In genomic region chr7:40831583-40831982, GRCm38 (mm10) we compare ENCODE assay signal across 10 mouse cellular contexts.
"Had no signal": no experiment of that assay in that cellular context is flagged by ENCODE, and none has a peak within 500 bp of the region (broad histone marks: within the 10 kb centered on the region; RNA-seq: fewer than 3 reads in every experiment).

No protein-coding gene starts in this region.

- DNase-seq: kidney, adult 2 months; kidney, postnatal 25 days; liver, embryonic 13.5 days; lung, adult 2 months; lung, postnatal 14 days; lung, postnatal 4 days; midbrain, embryonic 14.5 days; thymus, adult 2 months; thymus, postnatal 14 days; thymus, postnatal 4 days had no signal
